Mouse (Mus musculus): ENCODE measurements around the gene Mki67.
"Not testable (repeated sequence)": the region's sequence is repeated elsewhere in the genome, so short reads cannot be mapped to it uniquely, and the experiment has no call there.

The Mki67 gene

DNA sequence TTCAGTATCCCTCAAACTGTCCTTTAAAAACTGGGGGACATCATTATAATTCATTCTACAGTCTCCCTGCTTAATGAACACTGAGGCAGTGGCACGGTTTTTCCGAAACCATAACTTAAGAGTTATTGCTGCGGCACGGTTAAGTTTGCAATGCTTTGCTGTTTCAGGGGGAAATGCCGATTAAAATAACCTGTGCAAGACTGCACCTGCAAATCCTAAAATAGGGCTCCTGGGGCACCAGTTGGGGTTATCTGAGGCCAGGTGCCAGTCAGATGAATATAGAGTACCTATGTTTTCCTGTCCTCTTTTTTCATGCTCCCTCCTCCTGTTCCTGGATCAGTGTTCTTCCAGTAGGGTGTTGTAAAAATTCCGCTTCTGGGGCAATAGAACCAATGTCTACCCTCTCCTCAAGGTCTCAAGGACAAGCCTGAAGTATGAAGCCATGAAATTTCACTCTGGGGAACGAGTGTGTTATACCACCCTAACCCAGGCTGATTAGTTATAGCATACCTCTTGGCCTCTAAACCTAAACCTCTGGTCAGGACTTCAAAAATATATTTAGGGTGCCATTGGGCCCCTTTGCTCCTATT is 902 bp upstream of the Mki67 start:
- DNase-seq (ENCODE audit: extremely low spot score, low spot score), result no peak

DNA sequence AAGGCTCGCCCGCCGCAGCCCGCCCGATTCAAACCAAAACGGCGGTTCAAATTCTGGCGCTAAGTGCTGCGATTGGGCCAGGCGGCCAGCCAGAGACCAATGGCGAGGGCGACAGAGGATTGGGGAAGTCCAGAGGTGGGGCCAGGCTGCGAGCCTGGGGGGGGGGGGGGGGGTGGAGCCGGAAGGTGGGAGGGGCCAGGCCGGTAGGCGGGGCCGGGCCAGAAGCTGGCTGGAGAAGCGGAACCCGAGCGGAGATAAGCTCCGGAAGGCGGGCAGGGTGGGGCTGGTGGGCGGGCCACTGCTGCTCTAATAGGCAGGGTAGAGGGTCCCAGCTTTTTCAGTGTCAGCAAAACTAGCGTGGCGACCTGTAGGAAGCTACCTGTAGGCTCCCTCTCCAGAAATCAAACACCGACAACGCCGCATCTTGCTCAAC is 300 bp upstream of the Mki67 start:
- peak; percentile 95 for DNase-seq (ENCODE audit: extremely low spot score, low spot score)

DNA sequence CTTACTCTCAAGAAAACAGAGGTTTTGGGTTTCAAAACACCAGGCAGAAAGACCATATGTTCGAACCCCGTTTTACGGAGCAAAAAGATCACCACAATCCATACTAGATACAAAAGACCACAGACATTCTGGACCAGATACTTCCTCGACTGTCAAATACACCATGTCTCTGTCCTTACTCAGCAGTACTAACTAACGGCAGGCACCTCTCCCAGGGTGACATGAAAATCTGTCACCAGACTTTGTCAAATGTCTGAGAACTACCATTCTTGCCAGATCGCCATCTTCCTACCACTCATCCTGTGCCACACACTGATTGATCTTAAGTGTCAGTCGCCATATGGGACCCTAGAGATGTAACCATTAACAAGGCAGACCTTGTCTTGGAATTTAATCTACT is 995 bp downstream of the Mki67 start:
- no peak for DNase-seq (ENCODE audit: extremely low spot score, low spot score)

DNA sequence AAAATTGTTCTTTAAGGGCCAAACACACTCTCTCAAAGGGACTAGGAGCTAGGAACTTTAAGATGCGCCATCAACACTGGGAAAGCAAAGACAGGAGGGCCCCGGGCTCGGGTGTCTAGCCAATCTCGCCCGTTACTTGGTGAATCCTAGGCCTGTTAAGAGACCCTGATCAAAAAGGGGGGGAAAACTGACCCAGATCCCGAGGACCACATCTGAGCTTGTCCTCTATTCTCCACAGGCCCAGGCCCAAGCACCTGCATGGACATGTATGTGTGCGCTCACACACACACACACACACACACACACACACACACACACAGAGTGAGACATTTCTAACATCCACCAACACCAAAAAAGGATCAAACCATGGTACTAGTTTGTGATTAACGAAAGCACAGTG is 2.8 kb downstream of the Mki67 start:
- DNase-seq (ENCODE audit: extremely low spot score, low spot score), result no peak

DNA sequence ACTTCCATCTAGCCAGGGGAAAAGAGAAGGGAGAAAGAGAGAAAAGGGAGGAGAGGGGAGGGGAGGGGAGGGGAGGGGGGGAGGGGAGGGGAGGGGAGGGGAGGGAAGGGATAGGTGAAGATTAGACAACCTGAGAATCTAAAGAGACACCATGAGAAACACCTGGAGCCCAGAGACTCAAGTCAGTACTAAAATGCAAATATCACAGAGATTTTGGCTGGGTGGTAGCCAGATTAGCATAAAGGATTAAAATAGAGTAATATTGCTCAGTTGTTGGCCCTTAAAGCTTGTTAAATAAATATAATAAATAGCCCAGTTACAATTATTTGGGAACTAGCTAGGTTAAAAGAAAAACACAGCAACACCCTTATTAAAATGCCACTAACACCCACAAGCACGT is 3.6 kb downstream of the Mki67 start:
- DNase-seq (ENCODE audit: extremely low spot score, low spot score), result no peak

DNA sequence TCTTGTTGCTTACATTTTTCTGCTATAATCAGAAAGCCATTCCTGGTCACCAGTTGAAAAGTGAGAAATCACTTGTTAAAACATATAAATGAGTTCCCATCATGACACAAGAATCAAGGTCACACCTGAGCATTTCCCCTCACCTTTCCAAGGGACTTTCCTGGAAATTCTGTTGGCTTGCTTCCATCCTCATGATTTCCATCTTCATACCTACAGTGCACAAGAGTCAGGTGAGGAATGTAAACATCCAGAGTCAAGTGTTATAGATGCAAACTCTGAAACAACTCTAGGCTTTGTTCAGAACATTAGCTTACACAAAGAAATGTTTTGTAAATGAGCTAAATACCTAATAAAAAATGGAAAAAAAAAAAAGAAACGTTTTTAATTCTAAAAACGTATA is 5.5 kb downstream of the Mki67 start:
- no peak for DNase-seq (ENCODE audit: extremely low spot score, low spot score)

DNA sequence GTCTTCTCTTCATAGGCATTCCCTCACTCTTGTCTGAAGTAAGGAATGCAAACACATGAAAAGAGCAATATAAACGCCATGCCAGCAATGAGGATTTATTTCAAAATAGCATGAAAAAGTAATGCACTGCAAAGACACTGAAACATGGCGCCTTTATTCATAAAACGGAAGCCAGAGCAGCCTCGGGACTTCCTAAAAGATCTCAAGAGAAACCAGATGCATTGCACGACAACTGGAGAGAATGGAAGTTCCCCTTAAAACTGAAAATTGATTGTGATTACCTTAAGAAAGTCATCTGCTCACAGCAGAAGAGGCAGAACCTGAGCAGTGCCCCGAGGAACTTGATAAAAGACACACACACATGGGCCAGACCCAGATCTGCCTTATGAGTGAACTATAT is 10.4 kb downstream of the Mki67 start:
- no peak for DNase-seq (ENCODE audit: extremely low spot score, low spot score)

DNA sequence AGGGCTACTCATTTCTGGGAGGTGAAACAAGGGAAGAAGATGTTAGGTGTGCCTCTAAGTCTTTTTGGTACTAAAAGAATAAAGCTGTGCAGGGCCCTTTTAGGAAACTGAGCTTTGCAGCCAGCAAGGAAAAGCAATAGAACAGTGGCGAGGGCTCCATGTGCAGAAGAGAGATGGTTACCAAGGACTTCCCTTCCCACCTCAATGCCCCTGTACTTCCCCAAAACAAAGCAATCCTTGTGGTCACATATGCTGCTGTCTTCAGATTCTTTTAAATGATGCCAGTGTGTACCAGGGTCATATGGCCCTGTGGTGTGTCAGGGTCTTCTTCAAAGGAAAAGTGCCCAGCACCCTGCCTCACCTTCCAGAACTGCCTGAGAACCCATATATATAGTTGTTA is 11.1 kb downstream of the Mki67 start:
- DNase-seq (ENCODE audit: extremely low spot score, low spot score), result no peak

DNA sequence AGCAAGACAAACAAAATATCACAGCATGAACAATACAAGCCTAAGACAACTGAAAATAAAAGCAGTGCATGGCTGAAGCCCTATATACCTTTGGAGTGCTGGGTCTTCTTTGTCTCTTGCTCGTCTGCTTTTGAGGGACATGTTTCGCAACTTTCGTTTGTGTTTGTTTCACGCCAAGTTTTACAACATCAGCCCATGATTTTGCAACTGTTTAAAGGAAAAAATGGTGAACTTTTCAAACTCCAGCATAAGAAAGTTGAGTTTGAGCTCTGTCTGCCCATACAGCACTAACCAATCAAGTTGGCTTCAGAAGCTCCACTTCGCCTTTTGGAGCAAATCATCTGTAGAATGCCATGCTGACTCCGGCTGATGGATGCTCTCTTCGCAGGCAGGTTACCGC is 11.9 kb downstream of the Mki67 start:
- DNase-seq (ENCODE audit: extremely low spot score, low spot score), result no peak

DNA sequence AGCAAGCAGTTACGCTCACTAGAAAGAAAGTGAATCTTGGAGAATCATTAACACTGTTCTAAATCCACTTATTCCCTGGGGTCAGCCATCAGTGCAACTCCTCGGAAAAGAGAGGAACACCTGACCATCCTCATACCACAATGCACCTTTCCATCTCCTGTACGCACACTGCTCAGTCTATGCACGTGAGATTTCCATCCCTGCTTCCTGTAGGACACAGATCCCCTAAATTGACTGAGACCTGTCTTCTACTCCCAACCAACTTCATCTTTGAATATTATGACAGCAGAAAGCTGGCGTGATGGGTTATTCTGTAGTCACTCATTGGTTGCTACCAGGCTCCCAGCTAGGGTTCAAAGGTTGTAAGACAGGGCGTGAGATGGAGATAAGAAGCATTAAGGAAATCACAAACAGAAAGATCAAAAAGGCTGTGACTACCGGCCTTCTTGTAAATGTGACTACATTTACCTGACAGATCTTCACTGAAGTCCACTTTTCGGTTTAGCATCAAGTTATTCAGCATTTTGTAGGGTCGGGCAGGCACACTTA is 12.5 kb downstream of the Mki67 start:
- no peak for DNase-seq (ENCODE audit: extremely low spot score, low spot score)

DNA sequence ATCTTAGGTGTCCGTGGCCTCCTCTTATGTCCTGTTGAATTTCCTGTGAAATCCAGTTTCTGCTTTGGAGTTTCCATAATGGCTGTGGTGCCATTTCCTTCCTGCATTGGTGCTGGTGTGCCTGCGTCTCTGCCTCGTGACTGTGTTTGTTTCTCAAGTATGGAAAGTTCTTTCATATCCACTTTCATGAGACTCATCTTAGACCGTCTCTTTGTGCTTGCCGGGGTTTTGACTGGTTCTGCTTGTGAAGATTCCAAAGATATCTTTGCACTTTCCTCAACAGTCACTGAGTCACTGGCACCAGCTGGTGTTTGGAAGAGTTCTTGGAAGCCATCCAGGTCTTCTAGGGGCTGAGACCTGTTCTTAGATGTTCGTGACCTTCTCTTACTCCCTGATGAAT is 16.8 kb downstream of the Mki67 start:
- DNase-seq (ENCODE audit: extremely low spot score, low spot score), result not testable (repeated sequence)

DNA sequence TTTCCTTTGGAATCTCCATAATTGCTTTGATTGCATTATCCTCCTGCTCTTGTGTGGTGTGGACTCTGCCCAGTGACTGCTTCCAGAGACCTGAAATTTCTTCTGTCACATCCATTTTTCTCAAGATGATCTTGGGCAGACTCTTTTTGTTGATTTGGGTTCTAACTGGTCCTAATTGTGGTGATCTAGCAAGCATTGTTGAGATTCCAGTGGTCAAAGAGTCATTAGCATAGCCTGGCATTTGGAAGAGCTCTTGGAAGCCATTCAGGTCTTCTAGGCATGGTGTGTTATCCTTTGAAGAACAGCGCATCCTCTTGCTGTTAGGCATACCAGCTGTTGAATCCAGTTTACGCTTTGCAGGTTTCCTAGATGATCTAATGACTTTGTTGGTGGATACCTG is 17.8 kb downstream of the Mki67 start:
- DNase-seq (ENCODE audit: extremely low spot score, low spot score), result no peak

DNA sequence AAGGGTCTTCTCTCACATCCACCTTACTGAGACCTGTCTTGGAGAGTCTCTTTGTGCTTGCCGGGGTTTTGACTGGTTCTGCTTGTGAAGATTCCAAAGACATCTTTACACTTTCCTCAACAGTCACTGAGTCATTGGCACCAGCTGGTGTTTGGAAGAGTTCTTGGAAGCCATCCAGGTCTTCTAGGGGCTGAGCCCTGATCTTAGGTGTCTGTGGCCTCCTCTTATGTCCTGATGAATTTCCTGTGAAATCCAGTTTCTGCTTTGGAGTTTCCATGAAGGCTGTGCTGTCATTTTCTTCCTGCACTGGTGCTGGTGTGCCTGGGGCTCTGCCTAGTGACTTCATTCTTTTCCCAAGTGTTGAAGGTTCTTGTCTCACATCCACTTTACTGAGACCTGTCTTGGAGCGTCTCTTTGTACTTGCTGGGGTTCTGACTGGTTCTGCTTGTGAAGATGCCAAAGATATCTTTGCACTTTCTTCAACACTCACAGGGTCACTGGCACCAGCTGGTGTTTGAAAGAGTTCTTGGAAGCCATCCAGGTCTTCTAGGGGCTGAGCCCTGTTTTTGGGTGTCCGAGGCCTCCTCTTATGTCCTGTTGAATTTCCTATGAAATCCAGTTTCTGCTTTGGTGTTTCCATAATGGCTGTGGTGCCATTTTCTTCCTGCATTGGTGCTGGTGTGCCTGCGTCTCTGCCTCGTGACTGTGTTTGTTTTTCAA is 19.0 kb downstream of the Mki67 start:
- not testable (repeated sequence) for DNase-seq (ENCODE audit: extremely low spot score, low spot score)

DNA sequence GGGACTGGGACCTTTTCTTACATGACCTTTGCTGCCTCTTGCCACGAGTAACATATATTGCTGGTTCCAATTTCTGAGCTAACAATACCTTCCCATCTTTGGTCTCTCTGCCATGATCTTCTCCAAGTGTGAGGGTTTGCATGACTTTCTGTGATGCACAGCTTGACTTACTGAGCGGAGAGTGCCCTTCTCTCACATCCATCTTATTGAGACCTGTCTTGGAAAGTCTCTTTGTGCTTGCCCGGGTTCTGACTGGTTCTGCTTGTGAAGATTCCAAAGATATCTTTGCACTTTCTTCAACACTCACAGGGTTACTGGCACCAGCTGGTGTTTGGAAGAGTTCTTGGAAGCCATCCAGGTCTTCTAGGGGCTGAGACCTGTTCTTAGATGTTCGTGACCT is 20.0 kb downstream of the Mki67 start:
- DNase-seq (ENCODE audit: extremely low spot score, low spot score), result no peak

DNA sequence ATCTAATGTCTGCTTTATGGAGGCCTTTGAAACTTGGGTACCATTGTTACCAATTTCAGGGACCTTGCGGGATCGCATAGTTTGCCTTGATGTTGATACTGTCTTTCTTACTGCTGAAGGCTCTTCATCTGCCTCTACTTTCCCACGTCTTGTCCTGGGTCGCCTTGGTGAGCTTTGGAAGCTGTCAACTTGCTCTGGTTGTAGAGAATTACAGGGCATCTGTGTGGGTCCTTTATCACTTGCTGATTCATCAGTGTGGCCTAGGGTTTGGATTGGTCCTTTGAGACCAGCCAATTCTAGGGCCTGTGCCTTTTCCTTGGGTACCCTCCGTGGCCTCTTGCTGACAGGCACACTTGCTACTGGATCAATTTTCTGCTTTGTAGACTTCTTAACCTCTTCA is 21.4 kb downstream of the Mki67 start:
- no peak for DNase-seq (ENCODE audit: extremely low spot score, low spot score)

DNA sequence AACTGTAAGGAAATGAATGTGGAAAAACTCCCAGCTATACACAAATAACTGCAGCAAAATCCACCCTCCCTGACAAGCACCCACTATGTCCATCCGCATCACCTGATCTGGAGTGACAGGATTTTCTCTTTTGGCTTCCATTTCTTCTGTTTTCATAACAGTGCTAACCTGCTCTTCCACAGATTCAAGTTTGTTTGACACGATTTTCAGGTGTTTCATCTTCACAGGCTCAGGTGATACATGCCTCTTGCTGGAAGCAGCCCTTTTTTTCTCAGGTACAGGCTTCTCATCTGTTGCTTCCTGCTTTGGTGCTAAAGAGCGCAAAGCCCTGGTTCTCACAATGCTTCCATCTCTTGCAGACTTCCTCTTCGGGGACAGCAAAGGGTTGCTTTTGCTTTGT is 22.0 kb downstream of the Mki67 start:
- no peak for DNase-seq (ENCODE audit: extremely low spot score, low spot score)

DNA sequence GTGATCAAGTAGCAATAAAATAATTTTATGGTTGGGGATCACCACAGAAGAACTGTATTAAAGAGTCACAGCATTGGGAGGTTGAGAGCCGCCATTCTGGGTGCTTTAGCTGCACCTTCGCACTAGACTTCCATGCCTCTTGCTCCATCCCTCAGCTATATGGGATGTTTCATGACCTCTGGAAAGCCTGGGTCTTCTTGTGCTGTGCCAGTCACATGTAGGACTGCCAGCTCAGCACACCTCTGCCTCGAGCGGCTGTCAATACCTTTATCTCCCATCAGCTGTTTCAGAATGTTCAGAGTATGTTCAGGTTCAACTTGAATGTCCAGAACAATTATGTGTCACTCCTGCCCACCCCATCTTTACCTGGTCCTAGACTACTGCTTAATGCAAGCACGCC is 24.2 kb downstream of the Mki67 start:
- DNase-seq (ENCODE audit: extremely low spot score, low spot score), result no peak

DNA sequence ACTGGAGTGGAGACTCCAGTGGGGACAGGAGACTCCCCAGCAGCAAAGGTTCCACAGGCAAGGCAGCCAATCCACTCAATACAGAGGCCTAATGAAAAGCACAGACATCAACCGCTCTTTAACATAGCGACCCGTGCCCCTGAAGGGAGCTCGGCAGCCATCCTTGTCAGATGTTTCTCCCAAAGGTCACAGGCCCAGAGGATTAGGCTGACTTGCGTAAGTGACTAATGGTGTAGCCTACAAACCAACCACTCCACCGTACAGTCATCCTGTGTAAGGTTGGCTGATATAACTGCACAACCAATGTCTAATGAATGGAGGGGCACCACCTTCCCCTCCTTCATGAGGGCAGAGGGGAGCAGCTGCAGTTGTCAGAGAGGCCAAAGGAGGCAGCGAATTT is 26.8 kb downstream of the Mki67 start:
- DNase-seq (ENCODE audit: extremely low spot score, low spot score), result no peak

DNA sequence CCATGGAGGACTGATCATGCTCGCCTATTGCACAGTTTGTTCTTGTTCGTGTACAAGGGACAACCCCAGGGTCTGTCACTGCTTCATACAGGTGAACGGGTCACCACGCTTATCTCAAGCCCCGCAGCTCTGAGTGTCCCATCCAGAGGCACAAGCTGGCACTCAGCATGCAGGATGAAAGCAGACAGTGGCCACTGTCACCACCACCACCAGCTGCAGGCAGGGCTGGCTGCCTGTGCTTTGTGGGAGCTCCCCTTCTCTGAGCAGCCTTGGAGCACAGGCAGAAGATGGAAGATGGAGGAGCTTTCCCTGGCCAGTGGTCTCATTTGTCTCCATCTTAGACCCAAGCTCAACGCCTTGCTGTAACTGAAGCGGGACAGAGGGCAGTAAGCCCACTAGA is 31.2 kb downstream of the Mki67 start:
- no peak for DNase-seq (ENCODE audit: extremely low spot score, low spot score)

DNA sequence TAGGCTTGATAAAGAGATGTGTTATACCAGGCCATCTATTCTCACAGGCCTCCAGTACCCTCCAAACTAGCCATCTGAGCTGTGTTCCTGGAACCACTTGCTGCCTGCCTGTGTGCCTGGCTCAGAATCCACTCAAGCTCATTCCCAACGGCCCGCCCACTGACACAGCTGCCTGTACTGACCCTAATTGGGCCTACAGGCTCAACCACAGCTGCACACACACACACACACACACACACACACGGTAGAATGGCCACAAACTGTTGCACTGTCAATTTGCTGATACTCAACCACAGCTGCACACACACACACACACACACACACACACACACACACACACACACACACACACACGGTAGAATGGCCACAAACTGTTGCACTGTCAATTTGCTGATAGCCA is 32.1 kb downstream of the Mki67 start:
- DNase-seq (ENCODE audit: extremely low spot score, low spot score), result not testable (repeated sequence)

DNA sequence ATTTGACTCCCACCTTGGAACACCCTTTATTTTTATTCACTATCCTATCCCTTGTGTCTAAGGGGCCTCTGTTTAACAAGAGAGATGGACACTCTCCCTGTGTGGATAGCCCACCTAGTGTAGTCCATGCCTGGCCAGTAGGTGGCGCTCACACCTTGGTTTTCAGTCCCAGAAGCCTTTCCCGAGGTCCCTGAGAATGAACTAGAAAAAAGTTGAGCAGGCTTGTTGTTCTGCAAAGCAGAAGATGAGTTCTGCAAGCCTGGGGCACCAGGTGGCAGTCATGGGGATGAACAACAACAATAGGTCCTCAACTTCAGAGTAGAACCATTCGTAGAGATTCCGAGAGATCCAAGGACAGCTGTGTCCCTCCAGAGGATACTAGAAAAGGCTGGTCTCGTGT is 35.8 kb downstream of the Mki67 start:
- no peak for DNase-seq (ENCODE audit: extremely low spot score, low spot score)

DNA sequence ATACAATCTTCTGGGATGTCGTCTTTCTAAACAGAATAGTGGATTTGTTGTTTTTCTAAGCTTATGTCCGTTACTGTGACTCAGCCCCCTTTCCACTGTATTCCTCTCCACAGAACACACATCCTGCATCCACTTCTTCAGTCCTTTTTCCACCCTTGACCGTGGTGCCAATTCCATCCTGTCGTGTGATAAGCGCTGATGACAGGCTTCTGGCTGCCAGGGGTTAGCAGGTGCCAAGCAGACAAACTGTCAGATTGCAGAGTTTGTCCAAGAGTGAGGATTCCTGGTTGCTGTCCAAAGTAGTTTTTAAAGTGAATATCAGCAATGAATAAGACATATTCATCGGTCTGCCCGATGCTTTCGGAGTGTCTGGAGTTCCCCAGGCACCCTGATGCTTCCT is 39.4 kb downstream of the Mki67 start:
- DNase-seq (ENCODE audit: extremely low spot score, low spot score), result no peak

DNA sequence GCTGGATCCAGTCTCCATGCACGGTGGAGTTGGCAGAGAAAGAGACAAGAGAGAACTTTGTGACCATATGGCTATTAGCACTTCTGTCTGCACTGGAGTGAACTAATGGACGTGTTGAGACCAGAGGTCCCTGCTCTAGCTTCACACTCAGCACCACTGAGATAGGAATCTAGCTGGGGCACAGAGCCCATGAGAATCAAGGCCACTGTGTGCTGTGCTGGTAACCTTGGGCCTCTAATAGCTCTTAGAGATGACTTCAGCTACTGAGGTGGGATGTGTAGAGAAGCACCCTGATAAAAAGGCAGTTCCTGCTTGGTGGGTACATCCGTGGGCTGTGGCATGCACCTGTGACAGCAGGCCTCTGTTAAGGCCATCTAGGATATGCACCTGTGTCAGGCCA is 42.6 kb downstream of the Mki67 start:
- DNase-seq (ENCODE audit: extremely low spot score, low spot score), result no peak
